Mouse (Mus musculus) intestine, embryonic 15.5 days (tissue): ENCODE results near the gene Fam189a1. TPM values are rescaled to one million over a fixed set of nuclear protein-coding genes. Genes with fewer than 3 reads are reported as not detected.

Experiments
- ATAC-seq: fragments of 200-750 bp; cut with Nextera tagmentation; 2 replicates; pipeline ENCODE4 v1.8.0; 2017; ENCODE audit warnings: moderate TSS enrichment, moderate library complexity
- H3K27ac ChIP-seq: fragments of 300-500 bp; sonication (generic); 2 replicates; pipeline ENCODE4 v1.5.1; 2015; ENCODE audit warnings: mild to moderate bottlenecking, inconsistent platforms
- H3K27me3 ChIP-seq: fragments of 300-500 bp; sonication (generic); replicated peaks from 2 replicates; pipeline ENCODE4 v1.6.1; 2015; ENCODE audit warnings: inconsistent platforms
- H3K36me3 ChIP-seq: fragments of 300-500 bp; sonication (generic); 2 replicates; pipeline ENCODE4 v1.6.1; 2015; ENCODE audit warnings: inconsistent platforms
- H3K4me1 ChIP-seq: fragments of 300-500 bp; sonication (generic); replicated peaks from 2 replicates; pipeline ENCODE4 v1.6.1; 2015; ENCODE audit warnings: inconsistent platforms
- H3K4me2 ChIP-seq: fragments of 300-500 bp; sonication (generic); replicated peaks from 2 replicates; pipeline ENCODE4 v1.6.1; 2015; ENCODE audit warnings: mild to moderate bottlenecking, inconsistent platforms
- H3K4me3 ChIP-seq: fragments of 300-500 bp; sonication (generic); replicated peaks from 2 replicates; pipeline ENCODE4 v1.5.1; 2015; ENCODE audit warnings: inconsistent platforms
- H3K9ac ChIP-seq: fragments of 300-500 bp; sonication (generic); 2 replicates; pipeline ENCODE4 v1.6.1; 2015; ENCODE audit warnings: inconsistent platforms
- H3K9me3 ChIP-seq: fragments of 300-500 bp; sonication (generic); 2 replicates; pipeline ENCODE4 v1.6.1; 2016; ENCODE audit warnings: inconsistent platforms
- WGBS: fragments of 180-500 bp; shearing (Covaris S2); methylation state at CpG from one replicate; pipeline ENCODE4 v1.1.7; 2015; 5-methylcytosine and 5-hydroxymethylcytosine counted together
- polyA plus RNA-seq: library from polyadenylated mRNA; unstranded; fragments of >200 nt; fragmentation: Nextera tagmentation; extraction: Ambion mirVana; gene quantifications from 2 replicates; pipeline ENCODE4 v1.2.1, GENCODE M21; 2015

Gene Fam189a1
- polyA plus RNA-seq, 1 experiment from 2014 or later, result 1.4 TPM

GRCm38 (mm10) chr7:65018036-65018679 lies 138.2 kb downstream of the Fam189a1 start:
- no peak for ATAC-seq
- 76% methylated on average over 8 of the region's 8 CpGs for WGBS
- no peak overlapping the region for H3K4me2 ChIP-seq
- no peaks in the 10 kb centered on the region for H3K36me3 ChIP-seq
- no peaks in the 10 kb centered on the region for H3K27me3 ChIP-seq
- H3K9ac ChIP-seq, result no peak overlapping the region
- no peaks in the 10 kb centered on the region for H3K9me3 ChIP-seq
- H3K4me1 ChIP-seq, result no peaks in the 10 kb centered on the region
- no peak overlapping the region for H3K4me3 ChIP-seq
- H3K27ac ChIP-seq, result no peak overlapping the region

GRCm38 (mm10) chr7:65017348-65017747 lies 139.0 kb downstream of the Fam189a1 start:
- Histone ChIP-seq H3K9ac (no peak overlapping the region), H3K27ac (no peak overlapping the region), H3K36me3 (no peaks in the 10 kb centered on the region), H3K4me3 (no peak overlapping the region), H3K27me3 (no peaks in the 10 kb centered on the region), H3K4me2 (no peak overlapping the region), H3K9me3 (no peaks in the 10 kb centered on the region), H3K4me1 (no peaks in the 10 kb centered on the region)
- ATAC-seq, result no peak
- WGBS, result 53% methylated on average over 5 of the region's 5 CpGs

GRCm38 (mm10) chr7:65011133-65011532 lies 145.2 kb downstream of the Fam189a1 start:
- H3K27me3 ChIP-seq, result no peaks in the 10 kb centered on the region
- no peak overlapping the region for H3K4me2 ChIP-seq
- no peaks in the 10 kb centered on the region for H3K36me3 ChIP-seq
- peak; percentile 58; the same call in 1 of the 2 replicates for ATAC-seq
- no peak overlapping the region for H3K4me3 ChIP-seq
- H3K9ac ChIP-seq, result no peak overlapping the region
- 29% methylated on average over 6 of the region's 6 CpGs for WGBS
- H3K9me3 ChIP-seq, result no peaks in the 10 kb centered on the region
- H3K4me1 ChIP-seq, result peaks cover 3% of the 10 kb centered on the region; the same call in 1 of the 2 replicates
- H3K27ac ChIP-seq, result no peak overlapping the region

DNA sequence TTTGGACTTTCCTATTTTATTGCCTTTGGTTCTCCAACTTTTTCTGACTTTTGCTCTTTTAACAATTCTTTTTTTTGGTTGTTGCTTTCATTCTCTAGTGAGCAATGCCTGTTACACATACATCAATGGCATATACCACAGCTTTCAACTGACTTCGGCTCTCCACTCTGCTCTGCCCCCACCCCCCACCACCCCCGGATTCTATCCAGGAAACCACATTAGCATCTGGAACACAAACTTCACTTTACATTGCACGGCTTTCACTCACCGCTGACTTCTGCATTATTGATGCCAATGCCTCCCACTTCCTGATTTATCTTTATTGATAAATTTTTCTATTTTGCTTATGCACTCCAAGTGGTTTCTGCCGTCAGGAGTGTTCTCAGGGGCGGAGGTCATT lies 146.1 kb downstream of the Fam189a1 start:
- 41% methylated on average over 6 of the region's 6 CpGs for WGBS

GRCm38 (mm10) chr7:65005731-65006130 lies 150.6 kb downstream of the Fam189a1 start:
- Histone ChIP-seq H3K4me3 (no peak overlapping the region), H3K36me3 (no peaks in the 10 kb centered on the region), H3K4me2 (no peak overlapping the region), H3K9me3 (no peaks in the 10 kb centered on the region), H3K27me3 (no peaks in the 10 kb centered on the region), H3K27ac (no peak overlapping the region), H3K9ac (no peak overlapping the region), H3K4me1 (no peaks in the 10 kb centered on the region)
- ATAC-seq, result no peak
- WGBS, result 64% methylated on average over 2 of the region's 2 CpGs

More for the DNA sequence above, 146.1 kb downstream of the Fam189a1 start:
- Histone ChIP-seq H3K4me1 (peaks cover 3% of the 10 kb centered on the region; the same call in 1 of the 2 replicates), H3K4me2 (no peak overlapping the region), H3K9me3 (no peaks in the 10 kb centered on the region), H3K27me3 (no peaks in the 10 kb centered on the region), H3K27ac (no peak overlapping the region), H3K9ac (no peak overlapping the region), H3K4me3 (no peak overlapping the region), H3K36me3 (no peaks in the 10 kb centered on the region)
- no peak for ATAC-seq

DNA sequence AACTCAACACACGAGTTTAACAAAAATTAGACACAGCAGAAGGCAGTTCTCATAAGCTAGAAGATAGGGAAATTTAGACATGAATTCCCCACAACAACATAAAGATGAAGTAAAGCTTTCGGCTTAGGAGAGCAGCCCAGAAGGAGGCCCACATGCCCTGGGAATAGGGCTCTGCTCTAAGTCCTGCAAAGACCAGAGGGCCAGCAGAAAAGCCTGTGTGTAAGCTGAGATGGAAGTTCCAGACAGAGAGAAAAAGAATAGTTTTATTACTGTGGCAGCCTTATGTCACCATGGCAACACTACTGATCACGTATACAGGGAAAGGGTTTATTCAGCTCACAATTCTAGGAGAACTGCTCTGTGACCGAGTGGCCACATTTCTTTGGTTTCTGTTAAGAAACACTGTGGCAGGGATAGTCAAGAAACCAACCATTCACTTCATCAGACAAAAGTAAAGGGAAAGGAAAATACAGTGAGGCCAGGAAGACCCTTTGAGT lies 156.6 kb downstream of the Fam189a1 start:
- no peak for ATAC-seq
- Histone ChIP-seq H3K4me3 (no peak overlapping the region), H3K4me2 (no peak overlapping the region), H3K4me1 (no peaks in the 10 kb centered on the region), H3K27me3 (no peaks in the 10 kb centered on the region), H3K36me3 (no peaks in the 10 kb centered on the region), H3K9me3 (no peaks in the 10 kb centered on the region), H3K9ac (no peak overlapping the region), H3K27ac (no peak overlapping the region)
- 53% methylated on average over 4 of the region's 4 CpGs for WGBS

DNA sequence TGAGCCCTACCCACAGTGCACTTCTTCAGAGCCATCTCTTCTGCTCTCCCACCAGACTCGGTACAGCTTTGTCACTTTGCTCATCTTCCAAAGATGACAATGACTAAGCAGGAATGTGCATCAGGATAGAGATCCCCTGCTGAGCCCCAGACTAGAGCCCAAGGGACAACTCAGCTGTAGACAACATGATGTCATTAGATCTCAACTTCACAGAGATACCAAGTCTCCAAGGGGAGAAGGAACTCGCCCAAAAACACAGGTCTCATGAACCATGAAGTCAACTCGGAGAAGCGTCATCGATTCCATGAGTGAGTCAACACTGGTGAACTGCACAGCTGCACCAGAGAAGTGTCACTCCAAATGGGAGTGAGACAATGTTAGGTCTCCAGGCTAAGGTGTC lies 158.6 kb downstream of the Fam189a1 start:
- H3K27me3 ChIP-seq, result no peaks in the 10 kb centered on the region
- ATAC-seq, result no peak
- H3K4me2 ChIP-seq, result no peak overlapping the region
- H3K36me3 ChIP-seq, result no peaks in the 10 kb centered on the region
- no peak overlapping the region for H3K4me3 ChIP-seq
- no peaks in the 10 kb centered on the region for H3K4me1 ChIP-seq
- no peak overlapping the region for H3K27ac ChIP-seq
- H3K9me3 ChIP-seq, result no peaks in the 10 kb centered on the region
- WGBS, result 92% methylated on average over 5 of the region's 5 CpGs
- H3K9ac ChIP-seq, result no peak overlapping the region

- no peaks in the 10 kb centered on the region for H3K36me3 ChIP-seq
- no peak for ATAC-seq
- no peak overlapping the region for H3K27ac ChIP-seq
- H3K4me2 ChIP-seq, result no peak overlapping the region
- no peaks in the 10 kb centered on the region for H3K4me1 ChIP-seq
- no peaks in the 10 kb centered on the region for H3K9me3 ChIP-seq
- no peaks in the 10 kb centered on the region for H3K27me3 ChIP-seq
- no peak overlapping the region for H3K9ac ChIP-seq
- 61% methylated on average over 8 of the region's 8 CpGs for WGBS
- H3K4me3 ChIP-seq, result no peak overlapping the region
Observed at GRCm38 (mm10) chr7:64995946-64996444, 160.4 kb downstream of the Fam189a1 start.

- H3K27me3 ChIP-seq, result no peaks in the 10 kb centered on the region
- WGBS, result 76% methylated on average over 4 of the region's 4 CpGs
- no peak for ATAC-seq
- H3K4me2 ChIP-seq, result no peak overlapping the region
- no peaks in the 10 kb centered on the region for H3K4me1 ChIP-seq
- no peak overlapping the region for H3K9ac ChIP-seq
- no peaks in the 10 kb centered on the region for H3K9me3 ChIP-seq
- H3K27ac ChIP-seq, result no peak overlapping the region
- no peak overlapping the region for H3K4me3 ChIP-seq
- no peaks in the 10 kb centered on the region for H3K36me3 ChIP-seq
Observed at GRCm38 (mm10) chr7:64989406-64989805, 167.0 kb downstream of the Fam189a1 start.

GRCm38 (mm10) chr7:64988015-64988414 lies 168.4 kb downstream of the Fam189a1 start:
- Histone ChIP-seq H3K4me1 (no peaks in the 10 kb centered on the region), H3K9me3 (no peaks in the 10 kb centered on the region), H3K27ac (no peak overlapping the region), H3K4me3 (no peak overlapping the region), H3K4me2 (no peak overlapping the region), H3K27me3 (no peaks in the 10 kb centered on the region), H3K9ac (no peak overlapping the region), H3K36me3 (no peaks in the 10 kb centered on the region)
- whole genome bisulfite sequencing, result 88% methylated on average over 2 of the region's 2 CpGs
- ATAC-seq, result no peak

- Histone ChIP-seq H3K27ac (no peak overlapping the region), H3K4me3 (no peak overlapping the region), H3K9ac (no peak overlapping the region), H3K9me3 (no peaks in the 10 kb centered on the region), H3K4me1 (no peaks in the 10 kb centered on the region), H3K27me3 (no peaks in the 10 kb centered on the region), H3K36me3 (no peaks in the 10 kb centered on the region), H3K4me2 (no peak overlapping the region)
- whole genome bisulfite sequencing, result 89% methylated on average over 22 of the region's 22 CpGs
- ATAC-seq, result no peak
Observed at GRCm38 (mm10) chr7:64984468-64985120, 171.8 kb downstream of the Fam189a1 start.

- Histone ChIP-seq H3K4me3 (no peak overlapping the region), H3K4me1 (no peaks in the 10 kb centered on the region), H3K27ac (no peak overlapping the region), H3K9me3 (no peaks in the 10 kb centered on the region), H3K36me3 (no peaks in the 10 kb centered on the region), H3K9ac (no peak overlapping the region), H3K4me2 (no peak overlapping the region), H3K27me3 (no peaks in the 10 kb centered on the region)
- WGBS, result 68% methylated on average over 2 of the region's 2 CpGs
- no peak for ATAC-seq
Observed at GRCm38 (mm10) chr7:64981511-64982235, 174.7 kb downstream of the Fam189a1 start.
